Mouse (Mus musculus) hindbrain, embryonic 12.5 days (tissue): ENCODE measurements around the gene Slc25a11. TPM values are rescaled to one million over a fixed set of nuclear protein-coding genes. Genes with fewer than 3 reads are reported as not detected.

Experiments
- ATAC-seq: fragments of 200-750 bp; cut with Nextera tagmentation; 2 replicates; pipeline ENCODE4 v1.8.0; 2017; ENCODE audit warnings: moderate TSS enrichment; ENCODE audit not compliant: low FRiP score
- H3K27ac ChIP-seq: fragments of 300-500 bp; sonication (generic); 2 replicates; pipeline ENCODE4 v1.5.1; 2016; ENCODE audit warnings: mild to moderate bottlenecking
- H3K27me3 ChIP-seq: fragments of 300-500 bp; sonication (generic); 2 replicates; pipeline ENCODE4 v1.6.1; 2016; ENCODE audit warnings: mild to moderate bottlenecking
- H3K36me3 ChIP-seq: fragments of 300-500 bp; sonication (generic); 2 replicates; pipeline ENCODE4 v1.6.1; 2016; ENCODE audit warnings: mild to moderate bottlenecking
- H3K4me1 ChIP-seq: fragments of 300-500 bp; sonication (generic); 2 replicates; pipeline ENCODE4 v1.6.1; 2016
- H3K4me2 ChIP-seq: fragments of 300-500 bp; sonication (generic); replicated peaks from 2 replicates; pipeline ENCODE4 v1.6.1; 2016; ENCODE audit warnings: mild to moderate bottlenecking
- H3K4me3 ChIP-seq: fragments of 300-500 bp; sonication (generic); 2 replicates; pipeline ENCODE4 v1.5.1; 2016; ENCODE audit warnings: mild to moderate bottlenecking
- H3K9ac ChIP-seq: fragments of 300-500 bp; sonication (generic); 2 replicates; pipeline ENCODE4 v1.6.1; 2016; ENCODE audit warnings: mild to moderate bottlenecking, moderate library complexity
- H3K9me3 ChIP-seq: fragments of 300-500 bp; sonication (generic); replicated peaks from 2 replicates; pipeline ENCODE4 v1.6.1; 2016; ENCODE audit warnings: mild to moderate bottlenecking
- WGBS: fragments of 180-500 bp; shearing (Covaris S2); methylation state at CpG from one replicate; pipeline ENCODE4 v1.1.7; 2016; 5-methylcytosine and 5-hydroxymethylcytosine counted together
- polyA plus RNA-seq: library from polyadenylated mRNA; unstranded; fragments of >200 nt; fragmentation: Nextera tagmentation; extraction: Ambion mirVana; gene quantifications from 2 replicates; pipeline ENCODE4 v1.2.1, GENCODE M21; 2016

The Slc25a11 gene
- polyA plus RNA-seq, 1 experiment from 2014 or later: 148 TPM

GRCm38 (mm10) chr11:70625473-70625872 is 21.8 kb downstream of the Slc25a11 start:
- ATAC-seq: no peak
- Histone ChIP-seq H3K27ac (no peak overlapping the region), H3K4me3 (no peak overlapping the region), H3K4me1 (no peaks in the 10 kb centered on the region), H3K27me3 (no peaks in the 10 kb centered on the region), H3K9me3 (no peaks in the 10 kb centered on the region), H3K9ac (no peak overlapping the region), H3K4me2 (no peak overlapping the region), H3K36me3 (no peaks in the 10 kb centered on the region)
- 52% methylated on average over 4 of the region's 4 CpGs for WGBS

GRCm38 (mm10) chr11:70623053-70623742 is 24.1 kb downstream of the Slc25a11 start:
- no peak for ATAC-seq
- H3K9ac ChIP-seq: no peak overlapping the region
- H3K27me3 ChIP-seq: no peaks in the 10 kb centered on the region
- H3K4me1 ChIP-seq: no peaks in the 10 kb centered on the region
- WGBS: 86% methylated on average over 10 of the region's 10 CpGs
- H3K4me2 ChIP-seq: no peak overlapping the region
- no peaks in the 10 kb centered on the region for H3K36me3 ChIP-seq
- no peak overlapping the region for H3K4me3 ChIP-seq
- H3K27ac ChIP-seq: no peak overlapping the region
- no peaks in the 10 kb centered on the region for H3K9me3 ChIP-seq

- ATAC-seq: no peak
- Histone ChIP-seq H3K36me3 (no peaks in the 10 kb centered on the region), H3K27me3 (no peaks in the 10 kb centered on the region), H3K27ac (no peak overlapping the region), H3K4me2 (no peak overlapping the region), H3K9ac (no peak overlapping the region), H3K4me1 (no peaks in the 10 kb centered on the region), H3K4me3 (no peak overlapping the region), H3K9me3 (no peaks in the 10 kb centered on the region)
- WGBS: 42% methylated on average over 7 of the region's 7 CpGs
These were observed 25.1 kb downstream of the Slc25a11 start for GRCm38 (mm10) chr11:70621972-70622814.

GRCm38 (mm10) chr11:70619101-70619500 is 28.2 kb downstream of the Slc25a11 start, which contains the start of gene Chrne:
TSS of gene Chrne (minus strand) at chr11:70619216.
- no peaks in the 10 kb centered on the region for H3K36me3 ChIP-seq
- no peak for ATAC-seq
- no peak within 1 kb of the TSS for H3K27ac ChIP-seq
- no peak within 1 kb of the TSS for H3K4me2 ChIP-seq
- no peak within 1 kb of the TSS for H3K9ac ChIP-seq
- H3K4me1 ChIP-seq: peaks cover 9% of the 10 kb centered on the region
- 52% methylated on average over 1 of the region's 1 CpGs for WGBS
- H3K27me3 ChIP-seq: peaks cover 14% of the 10 kb centered on the region
- no peak within 1 kb of the TSS for H3K4me3 ChIP-seq
- no peaks in the 10 kb centered on the region for H3K9me3 ChIP-seq

- Histone ChIP-seq H3K9me3 (no peaks in the 10 kb centered on the region), H3K4me1 (peaks cover 9% of the 10 kb centered on the region), H3K27ac (no peak within 1 kb of the TSS), H3K36me3 (peaks cover 31% of the 10 kb centered on the region), H3K27me3 (peaks cover 14% of the 10 kb centered on the region), H3K4me3 (peak within 1 kb of the TSS; percentile 25), H3K9ac (peak within 1 kb of the TSS; percentile 47), H3K4me2 (peak within 1 kb of the TSS; percentile 54)
- 14% methylated on average over 21 of the region's 21 CpGs for WGBS
- no peak for ATAC-seq
These were observed 31.7 kb downstream of the Slc25a11 start, which contains the start of gene 4930544D05Rik for GRCm38 (mm10) chr11:70615516-70616093. TSS of gene 4930544D05Rik (plus strand) at chr11:70615848.

- H3K9me3 ChIP-seq: no peaks in the 10 kb centered on the region
- H3K4me2 ChIP-seq: peak overlapping the region; percentile 54
- peaks cover 14% of the 10 kb centered on the region for H3K27me3 ChIP-seq
- peaks cover 9% of the 10 kb centered on the region for H3K4me1 ChIP-seq
- peak overlapping the region; percentile 25 for H3K4me3 ChIP-seq
- peak overlapping the region; percentile 47 for H3K9ac ChIP-seq
- no peak overlapping the region for H3K27ac ChIP-seq
- no peak for ATAC-seq
- WGBS: 1% methylated on average over 17 of the region's 17 CpGs
- H3K36me3 ChIP-seq: peaks cover 36% of the 10 kb centered on the region
These were observed 32.2 kb downstream of the Slc25a11 start for GRCm38 (mm10) chr11:70615074-70615473.

GRCm38 (mm10) chr11:70612505-70612904 is 34.8 kb downstream of the Slc25a11 start:
- 79% methylated on average over 7 of the region's 7 CpGs for WGBS

GRCm38 (mm10) chr11:70610752-70611151 is 36.5 kb downstream of the Slc25a11 start:
- ATAC-seq: no peak
- Histone ChIP-seq H3K4me1 (peaks cover 9% of the 10 kb centered on the region), H3K9me3 (no peaks in the 10 kb centered on the region), H3K9ac (no peak overlapping the region), H3K27ac (no peak overlapping the region), H3K27me3 (peaks cover 6% of the 10 kb centered on the region; the same call in 1 of the 2 replicates), H3K36me3 (peaks cover 80% of the 10 kb centered on the region), H3K4me2 (no peak overlapping the region), H3K4me3 (no peak overlapping the region)
- WGBS: 91% methylated on average over 4 of the region's 4 CpGs

More at GRCm38 (mm10) chr11:70612505-70612904, 34.8 kb downstream of the Slc25a11 start:
- Histone ChIP-seq H3K4me2 (no peak overlapping the region), H3K4me1 (peaks cover 9% of the 10 kb centered on the region), H3K9ac (no peak overlapping the region), H3K4me3 (no peak overlapping the region), H3K27ac (no peak overlapping the region), H3K36me3 (peaks cover 62% of the 10 kb centered on the region), H3K9me3 (no peaks in the 10 kb centered on the region), H3K27me3 (peaks cover 14% of the 10 kb centered on the region)
- ATAC-seq: no peak

- Histone ChIP-seq H3K4me1 (no peaks in the 10 kb centered on the region), H3K4me3 (no peak overlapping the region), H3K36me3 (peaks cover 96% of the 10 kb centered on the region), H3K4me2 (no peak overlapping the region), H3K9ac (no peak overlapping the region), H3K27ac (no peak overlapping the region), H3K9me3 (no peaks in the 10 kb centered on the region), H3K27me3 (no peaks in the 10 kb centered on the region)
- 84% methylated on average over 26 of the region's 26 CpGs for WGBS
- no peak for ATAC-seq
These were observed 38.8 kb downstream of the Slc25a11 start for GRCm38 (mm10) chr11:70608381-70609066.

GRCm38 (mm10) chr11:70607611-70608010 is 39.7 kb downstream of the Slc25a11 start:
- Histone ChIP-seq H3K9ac (no peak overlapping the region), H3K4me1 (no peaks in the 10 kb centered on the region), H3K4me3 (no peak overlapping the region), H3K9me3 (no peaks in the 10 kb centered on the region), H3K4me2 (no peak overlapping the region), H3K27me3 (no peaks in the 10 kb centered on the region), H3K36me3 (peaks cover 91% of the 10 kb centered on the region), H3K27ac (no peak overlapping the region)
- WGBS: 95% methylated on average over 9 of the region's 9 CpGs
- ATAC-seq: no peak

GRCm38 (mm10) chr11:70606717-70607116 is 40.6 kb downstream of the Slc25a11 start:
- WGBS: 78% methylated on average over 11 of the region's 12 CpGs
- H3K27me3 ChIP-seq: no peaks in the 10 kb centered on the region
- H3K4me2 ChIP-seq: no peak overlapping the region
- H3K4me3 ChIP-seq: no peak overlapping the region
- no peaks in the 10 kb centered on the region for H3K9me3 ChIP-seq
- no peak overlapping the region; the same call in 1 of the 2 replicates for H3K27ac ChIP-seq
- no peaks in the 10 kb centered on the region for H3K4me1 ChIP-seq
- peaks cover 89% of the 10 kb centered on the region for H3K36me3 ChIP-seq
- no peak overlapping the region for H3K9ac ChIP-seq
- no peak for ATAC-seq
